Mouse (Mus musculus) limb, embryonic 12.5 days (tissue): Measurements from ENCODE around the gene Cnih3. TPM values are rescaled to one million over a fixed set of nuclear protein-coding genes. Genes with fewer than 3 reads are reported as not detected.
A peak's percentile ranks its signal among the peaks of the same experiment; 100 is the strongest.

Experiments used
- ATAC-seq: fragments of 200-750 bp; cut with Nextera tagmentation; 2 replicates; pipeline ENCODE4 v1.8.0; 2017; ENCODE audit warnings: low read depth, moderate TSS enrichment; ENCODE audit not compliant: insufficient number of reproducible peaks, insufficient read depth, low FRiP score, low TSS enrichment
- H3K27ac ChIP-seq: fragments of 300-500 bp; sonication (generic); 2 replicates; pipeline ENCODE4 v1.5.1; 2016; ENCODE audit warnings: mild to moderate bottlenecking, moderate library complexity
- H3K27me3 ChIP-seq: fragments of 300-500 bp; sonication (generic); 2 replicates; pipeline ENCODE4 v1.6.1; 2016; ENCODE audit warnings: mild to moderate bottlenecking, moderate library complexity
- H3K36me3 ChIP-seq: fragments of 300-500 bp; sonication (generic); 2 replicates; pipeline ENCODE4 v1.6.1; 2016; ENCODE audit warnings: mild to moderate bottlenecking, moderate library complexity
- H3K4me1 ChIP-seq: fragments of 300-500 bp; sonication (generic); replicated peaks from 2 replicates; pipeline ENCODE4 v1.6.1; 2016
- H3K4me2 ChIP-seq: fragments of 300-500 bp; sonication (generic); 2 replicates; pipeline ENCODE4 v1.6.1; 2016; ENCODE audit warnings: mild to moderate bottlenecking, moderate library complexity
- H3K4me3 ChIP-seq: fragments of 300-500 bp; sonication (generic); replicated peaks from 2 replicates; pipeline ENCODE4 v1.5.1; 2016; ENCODE audit warnings: mild to moderate bottlenecking
- H3K9ac ChIP-seq: fragments of 300-500 bp; sonication (generic); replicated peaks from 2 replicates; pipeline ENCODE4 v1.6.1; 2016; ENCODE audit warnings: mild to moderate bottlenecking, moderate library complexity
- H3K9me3 ChIP-seq: fragments of 300-500 bp; sonication (generic); 2 replicates; pipeline ENCODE4 v1.6.1; 2016; ENCODE audit warnings: mild to moderate bottlenecking, moderate library complexity
- WGBS: fragments of 180-500 bp; shearing (Covaris S2); methylation state at CpG from one replicate; pipeline ENCODE4 v1.1.7; 2016; 5-methylcytosine and 5-hydroxymethylcytosine counted together
- polyA plus RNA-seq: library from polyadenylated mRNA; unstranded; fragments of >200 nt; fragmentation: Nextera tagmentation; extraction: Ambion mirVana; gene quantifications from 2 replicates; pipeline ENCODE4 v1.2.1, GENCODE M21; 2016

Gene Cnih3
- polyA plus RNA-seq, 1 experiment from 2014 or later: 1.1 TPM

GRCm38 (mm10) chr1:181327137-181327536 lies 25.3 kb upstream of the Cnih3 start:
- Histone ChIP-seq H3K4me2 (no peak overlapping the region), H3K4me1 (no peaks in the 10 kb centered on the region; the same call in 1 of the 2 replicates), H3K36me3 (no peaks in the 10 kb centered on the region), H3K27me3 (no peaks in the 10 kb centered on the region), H3K9ac (no peak overlapping the region), H3K27ac (no peak overlapping the region), H3K9me3 (no peaks in the 10 kb centered on the region), H3K4me3 (no peak overlapping the region)
- WGBS: 90% methylated on average over 5 of the region's 5 CpGs
- no peak for ATAC-seq

- WGBS: 84% methylated on average over 10 of the region's 10 CpGs
- no peak overlapping the region for H3K4me3 ChIP-seq
These were observed 24.6 kb upstream of the Cnih3 start for GRCm38 (mm10) chr1:181327636-181328420.

GRCm38 (mm10) chr1:181329110-181329509 lies 23.3 kb upstream of the Cnih3 start:
- Histone ChIP-seq H3K9ac (no peak overlapping the region), H3K27ac (no peak overlapping the region), H3K4me1 (no peaks in the 10 kb centered on the region; the same call in 1 of the 2 replicates), H3K9me3 (peaks cover 6% of the 10 kb centered on the region; the same call in 1 of the 2 replicates), H3K36me3 (no peaks in the 10 kb centered on the region), H3K4me3 (no peak overlapping the region), H3K4me2 (no peak overlapping the region), H3K27me3 (no peaks in the 10 kb centered on the region)
- no peak for ATAC-seq
- WGBS: 76% methylated on average over 3 of the region's 3 CpGs

More at GRCm38 (mm10) chr1:181327636-181328420, 24.6 kb upstream of the Cnih3 start:
- Histone ChIP-seq H3K36me3 (no peaks in the 10 kb centered on the region), H3K4me2 (no peak overlapping the region), H3K9ac (no peak overlapping the region), H3K27me3 (no peaks in the 10 kb centered on the region), H3K9me3 (no peaks in the 10 kb centered on the region), H3K27ac (no peak overlapping the region), H3K4me1 (no peaks in the 10 kb centered on the region; the same call in 1 of the 2 replicates)
- ATAC-seq: no peak

- 35% methylated on average over 2 of the region's 2 CpGs for WGBS
- H3K4me3 ChIP-seq: no peak overlapping the region
- H3K4me1 ChIP-seq: no peaks in the 10 kb centered on the region
- H3K9me3 ChIP-seq: peaks cover 10% of the 10 kb centered on the region; the same call in 1 of the 2 replicates
- H3K9ac ChIP-seq: no peak overlapping the region
- H3K27ac ChIP-seq: no peak overlapping the region
- no peak for ATAC-seq
- no peak overlapping the region for H3K4me2 ChIP-seq
- H3K36me3 ChIP-seq: no peaks in the 10 kb centered on the region
- no peaks in the 10 kb centered on the region for H3K27me3 ChIP-seq
These were observed 19.8 kb upstream of the Cnih3 start for GRCm38 (mm10) chr1:181332597-181332996.

- H3K4me3 ChIP-seq: no peak overlapping the region
- H3K27me3 ChIP-seq: no peaks in the 10 kb centered on the region
- peaks cover 4% of the 10 kb centered on the region; the same call in 1 of the 2 replicates for H3K4me1 ChIP-seq
- H3K36me3 ChIP-seq: no peaks in the 10 kb centered on the region
- ATAC-seq: no peak
- 88% methylated on average over 6 of the region's 6 CpGs for WGBS
- H3K27ac ChIP-seq: no peak overlapping the region
- no peak overlapping the region for H3K9ac ChIP-seq
- H3K9me3 ChIP-seq: peaks cover 10% of the 10 kb centered on the region; the same call in 1 of the 2 replicates
- no peak overlapping the region for H3K4me2 ChIP-seq
These were observed 18.0 kb upstream of the Cnih3 start for GRCm38 (mm10) chr1:181334329-181335018.

- H3K36me3 ChIP-seq: no peaks in the 10 kb centered on the region
- no peak overlapping the region for H3K27ac ChIP-seq
- no peaks in the 10 kb centered on the region for H3K27me3 ChIP-seq
- peaks cover 10% of the 10 kb centered on the region; the same call in 1 of the 2 replicates for H3K9me3 ChIP-seq
- H3K4me3 ChIP-seq: no peak overlapping the region
- WGBS: 91% methylated on average over 5 of the region's 5 CpGs
- peaks cover 4% of the 10 kb centered on the region; the same call in 1 of the 2 replicates for H3K4me1 ChIP-seq
- no peak overlapping the region for H3K4me2 ChIP-seq
- ATAC-seq: no peak
- no peak overlapping the region for H3K9ac ChIP-seq
These were observed 17.4 kb upstream of the Cnih3 start for GRCm38 (mm10) chr1:181335019-181335365.

GRCm38 (mm10) chr1:181335388-181335787 lies 17.0 kb upstream of the Cnih3 start:
- H3K4me2 ChIP-seq: no peak overlapping the region
- no peak overlapping the region for H3K9ac ChIP-seq
- H3K9me3 ChIP-seq: peaks cover 10% of the 10 kb centered on the region; the same call in 1 of the 2 replicates
- no peak overlapping the region for H3K27ac ChIP-seq
- ATAC-seq: no peak
- 87% methylated on average over 4 of the region's 4 CpGs for WGBS
- H3K4me3 ChIP-seq: no peak overlapping the region
- no peaks in the 10 kb centered on the region for H3K27me3 ChIP-seq
- H3K36me3 ChIP-seq: no peaks in the 10 kb centered on the region
- peaks cover 4% of the 10 kb centered on the region; the same call in 1 of the 2 replicates for H3K4me1 ChIP-seq

GRCm38 (mm10) chr1:181336857-181337256 lies 15.6 kb upstream of the Cnih3 start:
- WGBS: 87% methylated on average over 6 of the region's 6 CpGs
- H3K9ac ChIP-seq: no peak overlapping the region

GRCm38 (mm10) chr1:181339106-181339505 lies 13.3 kb upstream of the Cnih3 start:
- no peak for ATAC-seq
- Histone ChIP-seq H3K27me3 (no peaks in the 10 kb centered on the region), H3K36me3 (no peaks in the 10 kb centered on the region), H3K4me1 (peaks cover 4% of the 10 kb centered on the region; the same call in 1 of the 2 replicates), H3K9ac (no peak overlapping the region), H3K9me3 (0 out of 2 replicates have a peak, but pooled peaks cover 4% of the 10 kb centered on the region), H3K27ac (no peak overlapping the region), H3K4me2 (no peak overlapping the region), H3K4me3 (no peak overlapping the region)
- WGBS: 90% methylated on average over 6 of the region's 6 CpGs

More at GRCm38 (mm10) chr1:181336857-181337256, 15.6 kb upstream of the Cnih3 start:
- no peak overlapping the region for H3K27ac ChIP-seq
- no peak for ATAC-seq
- peaks cover 4% of the 10 kb centered on the region; the same call in 1 of the 2 replicates for H3K4me1 ChIP-seq
- H3K36me3 ChIP-seq: no peaks in the 10 kb centered on the region
- H3K4me2 ChIP-seq: no peak overlapping the region
- H3K4me3 ChIP-seq: no peak overlapping the region
- no peaks in the 10 kb centered on the region for H3K27me3 ChIP-seq
- H3K9me3 ChIP-seq: peaks cover 10% of the 10 kb centered on the region; the same call in 1 of the 2 replicates

- ATAC-seq: no peak
These were observed 6.9 kb upstream of the Cnih3 start for GRCm38 (mm10) chr1:181345547-181345946.

GRCm38 (mm10) chr1:181352043-181352366 lies 423 bp upstream of the Cnih3 start:
- no peak; the same call in 1 of the 2 replicates for ATAC-seq
- Histone ChIP-seq H3K27me3 (peaks cover 68% of the 10 kb centered on the region), H3K27ac (no peak overlapping the region), H3K4me1 (peaks cover 21% of the 10 kb centered on the region), H3K4me2 (peak overlapping the region; percentile 99), H3K9me3 (no peaks in the 10 kb centered on the region), H3K36me3 (no peaks in the 10 kb centered on the region), H3K4me3 (peak overlapping the region; percentile 59), H3K9ac (peak overlapping the region; percentile 53; the same call in 1 of the 2 replicates)
- WGBS: 3% methylated on average over 3 of the region's 3 CpGs

More at GRCm38 (mm10) chr1:181345547-181345946, 6.9 kb upstream of the Cnih3 start:
- 19% methylated on average over 15 of the region's 15 CpGs for WGBS
- Histone ChIP-seq H3K27ac (no peak overlapping the region), H3K36me3 (no peaks in the 10 kb centered on the region), H3K4me3 (no peak overlapping the region), H3K9me3 (no peaks in the 10 kb centered on the region), H3K27me3 (peaks cover 9% of the 10 kb centered on the region), H3K4me2 (no peak overlapping the region), H3K9ac (no peak overlapping the region), H3K4me1 (0 out of 2 replicates have a peak, but pooled peaks cover 3% of the 10 kb centered on the region)
